ENCODE assay signal across 9 mouse cellular contexts in the genomic region with DNA sequence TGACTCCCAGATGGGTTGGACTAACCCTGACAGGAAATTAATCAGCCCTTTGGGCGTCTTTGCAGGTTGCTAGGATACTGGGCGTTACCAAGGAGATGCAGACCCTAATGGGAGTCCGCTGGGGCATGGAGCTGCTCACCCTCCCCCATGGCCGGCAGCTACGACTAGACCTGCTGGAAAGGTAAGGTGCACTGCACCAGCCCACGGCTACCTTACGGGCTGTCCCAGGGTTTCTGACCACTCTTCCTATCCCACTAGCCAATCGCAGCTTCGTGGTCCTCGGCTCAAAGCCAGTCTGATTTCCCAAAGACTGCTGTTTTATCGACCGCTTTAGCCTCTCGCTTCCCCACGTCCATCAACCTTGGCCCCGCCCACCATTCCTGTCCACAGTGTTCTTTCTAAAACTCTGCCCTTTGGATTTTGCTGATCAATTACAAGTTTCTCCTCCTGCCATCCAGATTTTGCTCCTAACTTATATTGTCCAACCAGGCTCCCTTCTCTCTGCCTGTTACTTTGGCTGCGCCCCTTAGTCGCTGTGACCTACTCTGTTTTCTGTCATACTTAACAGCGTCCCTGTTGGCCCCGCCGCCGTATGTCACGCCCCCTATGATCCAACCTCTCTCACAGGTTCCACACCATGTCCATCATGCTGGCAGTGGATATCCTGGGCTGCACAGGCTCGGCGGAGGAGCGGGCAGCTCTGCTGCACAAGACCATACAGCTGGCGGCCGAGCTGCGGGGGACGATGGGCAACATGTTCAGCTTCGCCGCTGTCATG. TPM values are rescaled to one million over a fixed set of nuclear protein-coding genes. Genes with fewer than 3 reads are reported as not detected.
A peak's percentile ranks its signal among the peaks of the same experiment; 100 is the strongest.
DNase-seq lines count a peak whose midpoint lies in the region; ATAC-seq lines count a peak whose summit lies in the region.
"Had no signal": no experiment of that assay in that cellular context is flagged by ENCODE, and none has a peak within 500 bp of the region (broad histone marks: within the 10 kb centered on the region; RNA-seq: fewer than 3 reads in every experiment).

No protein-coding gene starts in this region.

- H3K9ac ChIP-seq in heart, embryonic 14.5 days (ENCODE audit: low read length): peak overlapping the region; percentile 68

- H3K36me3 ChIP-seq in heart, embryonic 14.5 days (ENCODE audit: control insufficient read depth, insufficient read depth, low read length): peaks cover 82% of the 10 kb centered on the region

- H3K27ac ChIP-seq in heart, embryonic 14.5 days (replicated peaks in 1 of 2; ENCODE audit: control insufficient read depth in 1 of 2, insufficient read depth in 1 of 2, low read depth in 2 of 2, low read length in 2 of 2): peak overlapping the region; percentile 31 to 60; a peak in 2 of 4 replicates

- no peaks in the 10 kb centered on the region for H3K9me3 ChIP-seq in heart, embryonic 14.5 days (ENCODE audit: control insufficient read depth, low read length)

- peak; percentile 48 for DNase-seq in ovary, adult 18-20 months (ENCODE audit: low spot score)
- no peak for DNase-seq in ovary, postnatal 10 days (ENCODE audit: low spot score)
- peak; percentile 86 to 94 for DNase-seq in kidney, postnatal 25 days
- DNase-seq in lung, postnatal 4 days: peak; percentile 72 to 75
- peak; percentile 62 for DNase-seq in testis, postnatal 14 days (ENCODE audit: low spot score)
- DNase-seq in thymus, adult 18-20 months: no peak
- DNase-seq in right cerebral cortex, adult 18-20 months: no peak

- peak overlapping the region; percentile 43 to 44 for H3K4me3 ChIP-seq in heart, embryonic 14.5 days (ENCODE audit: control insufficient read depth in 1 of 2, insufficient read depth in 1 of 2, low read depth in 1 of 2, low read length in 2 of 2)

- no peaks in the 10 kb centered on the region for H3K27me3 ChIP-seq in heart, embryonic 14.5 days (ENCODE audit: control insufficient read depth, insufficient read depth, low read length)
- H3K27me3 ChIP-seq: CH12.LX had no signal

- WGBS in heart, embryonic 14.5 days: 22% methylated on average over 31 of the region's 31 CpGs

- peaks cover 0 to 4% of the 10 kb centered on the region in 2 experiments; a peak in 2 of 4 replicates for H3K4me1 ChIP-seq in heart, embryonic 14.5 days (ENCODE audit: control insufficient read depth in 2 of 2, insufficient read depth in 2 of 2, low read length in 2 of 2)

- H3K4me2 ChIP-seq in heart, embryonic 14.5 days (ENCODE audit: low read length): peak overlapping the region; percentile 75

- peak; percentile 80 for ATAC-seq in heart, embryonic 14.5 days (ENCODE audit: insufficient number of reproducible peaks, insufficient read depth, low FRiP score, low read depth)

RNA-seq across cellular contexts. Expression of a gene that starts 6.0 kb away (rescaled TPM):
- polyA plus RNA-seq in heart, embryonic 14.5 days (2014; fragmentation: Nextera tagmentation; extraction: Ambion mirVana): 38.0 and 42.7 TPM in 2 replicates

RNA-seq across cellular contexts. Expression of a gene that starts 10.3 kb away (rescaled TPM):
- polyA plus RNA-seq in heart, embryonic 14.5 days (2014; fragmentation: Nextera tagmentation; extraction: Ambion mirVana): 0.68 TPM in 1 of 2 replicates, not detected in the other

RNA-seq across cellular contexts. Expression of a gene that starts 24.4 kb away (rescaled TPM):
- 0.22 TPM in 1 of 2 replicates, not detected in the other for polyA plus RNA-seq in heart, embryonic 14.5 days (2014; fragmentation: Nextera tagmentation; extraction: Ambion mirVana)

RNA-seq across cellular contexts. Expression of a gene that starts 24.5 kb away (rescaled TPM):
- 2.6 and 3.6 TPM in 2 replicates for polyA plus RNA-seq in heart, embryonic 14.5 days (2014; fragmentation: Nextera tagmentation; extraction: Ambion mirVana)

RNA-seq across cellular contexts. Expression of a gene that starts 30.2 kb away (rescaled TPM):
- 23.7 and 27.7 TPM in 2 replicates for polyA plus RNA-seq in heart, embryonic 14.5 days (2014; fragmentation: Nextera tagmentation; extraction: Ambion mirVana)

Comparison
In these comparisons a context has a peak if more than half of its experiments do, and no peak if none do; other contexts are left out.
1. DNase-seq: peak in ovary, adult 18-20 months (single experiment), kidney, postnatal 25 days (2 of 2), lung, postnatal 4 days (2 of 2) and testis, postnatal 14 days (single experiment); none in ovary, postnatal 10 days (single experiment), thymus, adult 18-20 months (0 of 2) and right cerebral cortex, adult 18-20 months (single experiment).